Mouse (Mus musculus) CH12.LX (cell line): ENCODE measurements around the gene Ralgps2. TPM values are rescaled to one million over a fixed set of nuclear protein-coding genes. Genes with fewer than 3 reads are reported as not detected.

Experiments used
- DNase-seq: peaks from one replicate; pipeline ENCODE4 v3.0.0-alpha.2; 2013; ENCODE audit errors: extremely low read depth
- H3K27ac ChIP-seq: 2 replicates; pipeline ENCODE4 v1.5.1; 2012; ENCODE audit warnings: low read depth, mild to moderate bottlenecking, control low read depth, moderate library complexity; ENCODE audit not compliant: insufficient read depth
- H3K27me3 ChIP-seq: replicated peaks from 2 replicates; pipeline ENCODE3; 2012; ENCODE audit warnings: inconsistent platforms
- H3K36me3 ChIP-seq, 2 experiments: replicated peaks in 1 of 2; 2 replicates each; pipeline versions ENCODE3 to v1.6.1; 2012; ENCODE audit warnings: inconsistent platforms in 1 of 2, low read length in 1 of 2, mild to moderate bottlenecking in 1 of 2, mixed read lengths in 1 of 2, moderate library complexity in 1 of 2; ENCODE audit not compliant: control insufficient read depth in 1 of 2, insufficient read depth in 1 of 2
- H3K4me1 ChIP-seq, 2 experiments: 2 replicates each; pipeline ENCODE4 v1.6.1; 2012; ENCODE audit warnings: inconsistent platforms in 1 of 2, moderate library complexity in 1 of 2; ENCODE audit not compliant: insufficient read depth in 2 of 2, control insufficient read depth in 1 of 2
- H3K4me2 ChIP-seq: 2 replicates; pipeline ENCODE4 v1.6.1; 2012; ENCODE audit warnings: low read depth, mild to moderate bottlenecking, control low read depth; ENCODE audit not compliant: poor library complexity, insufficient read depth, severe bottlenecking
- H3K4me3 ChIP-seq, 3 experiments: fragments of 150-350 bp in 1 of 3; sonication (generic) in 1 of 3; replicated peaks in 1 of 3; 2 replicates each; pipeline versions ENCODE3 to v1.5.1; 2011 to 2012; ENCODE audit warnings: low read depth in 2 of 3, low read length in 2 of 3, mild to moderate bottlenecking in 2 of 3, moderate library complexity in 2 of 3, control low read depth in 1 of 3, improper control_type of control experiment in 1 of 3, inconsistent platforms in 1 of 3, mixed read lengths in 1 of 3; ENCODE audit not compliant: poor library complexity in 1 of 3
- H3K79me2 ChIP-seq: replicated peaks from 2 replicates; pipeline ENCODE4 v1.6.1; 2012; ENCODE audit warnings: mild to moderate bottlenecking, moderate library complexity; ENCODE audit not compliant: control insufficient read depth, poor library complexity, insufficient read depth, severe bottlenecking; ENCODE audit errors: extremely low read depth
- H3K9ac ChIP-seq: 2 replicates; pipeline ENCODE4 v1.6.1; 2012; ENCODE audit warnings: low read depth, mild to moderate bottlenecking, control low read depth, moderate library complexity; ENCODE audit not compliant: insufficient read depth
- H3K9me3 ChIP-seq: replicated peaks from 2 replicates; pipeline ENCODE3; 2012; ENCODE audit warnings: low read length, inconsistent platforms, mixed read lengths
- BHLHE40 ChIP-seq: IDR thresholded peaks from 2 replicates; pipeline ENCODE4 v1.6.1; 2011; ENCODE audit warnings: mild to moderate bottlenecking, low read depth, low read length, improper control_type of control experiment
- CTCF ChIP-seq, 2 experiments: IDR thresholded peaks in 1 of 2; conservative IDR thresholded peaks in 1 of 2; 2 replicates each; pipeline ENCODE4 v1.5.1; 2011 to 2012; ENCODE audit warnings: low read depth in 2 of 2, low read length in 2 of 2, improper control_type of control experiment in 1 of 2, inconsistent platforms in 1 of 2, mild to moderate bottlenecking in 1 of 2, moderate library complexity in 1 of 2
- E2F4 ChIP-seq: IDR thresholded peaks from 2 replicates; pipeline ENCODE4 v1.6.1; 2011; ENCODE audit warnings: low read depth, low read length, improper control_type of control experiment; ENCODE audit not compliant: insufficient replicate concordance
- EP300 ChIP-seq: IDR thresholded peaks from 2 replicates; pipeline ENCODE4 v1.6.1; 2011; ENCODE audit warnings: low read length, improper control_type of control experiment
- ETS1 ChIP-seq: conservative IDR thresholded peaks from 2 replicates; pipeline ENCODE4 v1.6.1; 2012; ENCODE audit warnings: low read depth, mild to moderate bottlenecking, inconsistent platforms, low read length, improper control_type of control experiment, moderate library complexity
- GABPA ChIP-seq: IDR thresholded peaks from 2 replicates; pipeline ENCODE4 v1.6.1; 2012; ENCODE audit warnings: low read depth, low read length, improper control_type of control experiment, inconsistent platforms; ENCODE audit not compliant: insufficient replicate concordance
- JUN ChIP-seq: IDR thresholded peaks from 2 replicates; pipeline ENCODE4 v1.6.1; 2011; ENCODE audit warnings: low read depth, mild to moderate bottlenecking, low read length, improper control_type of control experiment, moderate library complexity; ENCODE audit not compliant: insufficient read depth
- KAT2A ChIP-seq: IDR thresholded peaks from 2 replicates; pipeline ENCODE4 v1.6.1; 2012; ENCODE audit warnings: low read length, improper control_type of control experiment, inconsistent platforms; ENCODE audit not compliant: insufficient replicate concordance
- MAX ChIP-seq: IDR thresholded peaks from 2 replicates; pipeline ENCODE4 v1.6.1; 2011; ENCODE audit warnings: low read length, improper control_type of control experiment
- MXI1 ChIP-seq: IDR thresholded peaks from 2 replicates; pipeline ENCODE4 v1.6.1; 2011; ENCODE audit warnings: mild to moderate bottlenecking, low read depth, low read length, improper control_type of control experiment
- NRF1 ChIP-seq: IDR thresholded peaks from 2 replicates; pipeline ENCODE4 v1.6.1; 2014; ENCODE audit warnings: low read depth, mild to moderate bottlenecking, inconsistent platforms, low read length, improper control_type of control experiment, moderate library complexity
- PAX5 ChIP-seq: IDR thresholded peaks from 2 replicates; pipeline ENCODE4 v1.6.1; 2012; ENCODE audit warnings: low read length, inconsistent platforms, mixed read lengths
- POLR2AphosphoS2 ChIP-seq: IDR thresholded peaks from 2 replicates; pipeline ENCODE4 v1.6.1; 2011; ENCODE audit warnings: low read depth, low read length, improper control_type of control experiment
- SIN3A ChIP-seq: IDR thresholded peaks from 2 replicates; pipeline ENCODE4 v1.6.1; 2012; ENCODE audit warnings: low read length, improper control_type of control experiment, inconsistent platforms
- SMC3 ChIP-seq: IDR thresholded peaks from 2 replicates; pipeline ENCODE4 v1.6.1; 2011; ENCODE audit warnings: low read depth, low read length, improper control_type of control experiment
- TBP ChIP-seq: conservative IDR thresholded peaks from 2 replicates; pipeline ENCODE4 v1.6.1; 2011; ENCODE audit warnings: low read depth, low read length, improper control_type of control experiment
- UBTF ChIP-seq: IDR thresholded peaks from 2 replicates; pipeline ENCODE4 v1.6.1; 2012; ENCODE audit warnings: low read depth, mild to moderate bottlenecking, inconsistent platforms, low read length, improper control_type of control experiment, moderate library complexity
- USF1 ChIP-seq: IDR thresholded peaks from 2 replicates; pipeline ENCODE4 v1.6.1; 2014; ENCODE audit warnings: low read depth, mild to moderate bottlenecking, inconsistent platforms, low read length, improper control_type of control experiment
- USF2 ChIP-seq: conservative IDR thresholded peaks from 2 replicates; pipeline ENCODE4 v1.6.1; 2011; ENCODE audit warnings: low read depth, low read length, improper control_type of control experiment
- ZC3H11A ChIP-seq: IDR thresholded peaks from 2 replicates; pipeline ENCODE4 v1.6.1; 2012; ENCODE audit warnings: low read depth, mild to moderate bottlenecking, inconsistent platforms, low read length, improper control_type of control experiment
- ZMIZ1 ChIP-seq: IDR thresholded peaks from 2 replicates; pipeline ENCODE4 v1.6.1; 2012; ENCODE audit warnings: low read depth, mild to moderate bottlenecking, inconsistent platforms, low read length, improper control_type of control experiment
- ZNF384 ChIP-seq: IDR thresholded peaks from 2 replicates; pipeline ENCODE4 v1.6.1; 2012; ENCODE audit warnings: low read depth, low read length, improper control_type of control experiment, inconsistent platforms
- dilution Hi-C: fragments of 300-500 bp; cut with MboI; formaldehyde crosslinking; loops from 2 replicates; pipeline ENCODE4 v1.14.3; 2020; ENCODE audit warnings: low sequenced_read_pairs; ENCODE audit not compliant: extremely low pct_unique_long_range_greater_than_20kb, extremely low pct_ligation_motif_present
- in situ Hi-C: fragments of 300-500 bp; cut with MboI; formaldehyde crosslinking; loops from 3 replicates; pipeline ENCODE4 v1.14.3; 2019; ENCODE audit warnings: low sequenced_read_pairs, low pct_ligation_motif_present, low pct_unique_long_range_greater_than_20kb, mixed read lengths
- polyA plus RNA-seq: library from polyadenylated mRNA; unstranded; fragments of >175 nt; gene quantifications from 2 replicates; pipeline ENCODE4 v1.2.1, GENCODE M21; 2012; ENCODE audit warnings: low read depth; ENCODE audit not compliant: insufficient read length
- total RNA-seq, 2 experiments: library from RNA; depleted of rRNA; stranded (reverse); fragments of 300-350 nt in 1 of 2; fragments of >200 nt in 1 of 2; gene quantifications; 2 replicates each; pipeline ENCODE4 v1.2.3; 2012 to 2014

The Ralgps2 gene
- total and polyA plus RNA-seq, 3 experiments: 65.1 to 149 (median 133) TPM

DNA sequence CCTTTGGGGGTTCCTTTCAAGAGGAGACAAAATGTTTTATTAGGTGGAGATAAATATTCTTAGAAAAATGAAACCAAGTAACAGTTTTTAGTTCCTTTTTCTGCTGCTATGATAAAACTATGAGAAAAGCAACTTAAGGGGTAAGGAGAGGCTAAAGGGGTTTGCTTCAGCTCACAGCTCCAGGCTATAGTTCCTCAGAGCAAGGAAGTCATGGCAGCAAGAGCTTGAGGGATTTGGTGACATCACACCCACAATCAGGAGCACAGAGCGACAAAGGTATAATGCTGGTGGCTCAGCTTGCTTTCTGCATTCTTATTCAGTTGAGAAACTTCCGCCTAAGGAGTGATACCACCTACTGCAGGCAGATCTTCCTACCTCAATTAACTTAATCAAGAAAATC, 80.3 kb downstream of the Ralgps2 start:
- in situ Hi-C loops: no loop called here
- H3K4me1 ChIP-seq: peaks cover 9 to 44% of the 10 kb centered on the region in 2 experiments

DNA sequence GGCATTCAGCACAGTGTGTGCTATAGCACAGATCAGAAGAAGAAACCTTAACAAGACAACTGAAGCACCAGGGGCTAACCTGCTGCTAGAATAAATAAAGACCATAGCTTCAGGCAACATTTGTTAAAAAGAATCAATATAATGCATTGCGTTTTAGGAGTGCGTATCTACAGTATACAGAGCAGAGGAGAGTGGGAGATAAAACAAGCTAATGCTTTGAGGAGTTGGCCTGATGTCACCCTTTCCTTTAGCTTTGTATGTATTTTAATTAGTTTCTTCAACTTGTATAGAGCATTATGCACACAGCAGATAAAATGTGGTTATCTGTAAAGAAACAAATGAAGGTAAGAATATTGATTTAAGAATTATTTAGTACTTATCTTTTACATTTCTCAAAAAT, 82.8 kb downstream of the Ralgps2 start:
- TF ChIP-seq ZC3H11A (no peak), BHLHE40 (no peak), ZMIZ1 (no peak), JUN (no peak), GABPA (no peak)
- peaks cover 46 to 64% of the 10 kb centered on the region in 2 experiments for H3K36me3 ChIP-seq
- no peak overlapping the region for H3K4me3 ChIP-seq
- H3K4me2 ChIP-seq: no peak overlapping the region
- no peak overlapping the region for H3K9ac ChIP-seq
- in situ Hi-C loops: no loop called here
- H3K9me3 ChIP-seq: peaks cover 2% of the 10 kb centered on the region
- H3K79me2 ChIP-seq: peaks cover 19% of the 10 kb centered on the region
- H3K27me3 ChIP-seq: no peaks in the 10 kb centered on the region
- peaks cover 3 to 23% of the 10 kb centered on the region in 2 experiments for H3K4me1 ChIP-seq
- H3K27ac ChIP-seq: no peak overlapping the region
- no peak for DNase-seq
- dilution Hi-C loops: no loop called here

More for the DNA sequence above, 80.3 kb downstream of the Ralgps2 start:
- no peak overlapping the region for H3K4me2 ChIP-seq
- H3K27me3 ChIP-seq: no peaks in the 10 kb centered on the region
- dilution Hi-C loops: no loop called here
- no peak overlapping the region for H3K27ac ChIP-seq
- TF ChIP-seq USF1: no peak
- TF ChIP-seq TBP: no peak
- no peak for TF ChIP-seq PAX5
- no peak for TF ChIP-seq SIN3A
- TF ChIP-seq KAT2A: no peak
- no peak for TF ChIP-seq POLR2AphosphoS2
- no peak for TF ChIP-seq CTCF (conservative IDR thresholded peaks at IDR 0.05 in 1 of 2, IDR thresholded peaks at IDR 0.05 in 1 of 2; ENCODE audit: low read depth in 2 of 2, low read length in 2 of 2)
- TF ChIP-seq GABPA: no peak
- no peak for TF ChIP-seq ZMIZ1
- no peak for TF ChIP-seq NRF1
- no peak for TF ChIP-seq EP300
- TF ChIP-seq BHLHE40: no peak
- TF ChIP-seq ZNF384: no peak
- TF ChIP-seq MXI1: no peak
- no peak for TF ChIP-seq ETS1
- TF ChIP-seq UBTF: no peak
- TF ChIP-seq E2F4: no peak
- no peak for TF ChIP-seq USF2
- no peak for TF ChIP-seq MAX
- no peak for TF ChIP-seq SMC3
- peaks cover 2% of the 10 kb centered on the region for H3K9me3 ChIP-seq
- H3K4me3 ChIP-seq: no peak overlapping the region
- peaks cover 33% of the 10 kb centered on the region for H3K79me2 ChIP-seq
- peaks cover 32 to 60% of the 10 kb centered on the region in 2 experiments for H3K36me3 ChIP-seq
- H3K9ac ChIP-seq: no peak overlapping the region
- no peak for DNase-seq
